Mouse (Mus musculus) megakaryocyte-erythroid progenitor cell, adult 5 weeks (primary cell): ENCODE measurements around the gene Fxn. TPM values are rescaled to one million over a fixed set of nuclear protein-coding genes. Genes with fewer than 3 reads are reported as not detected.

ENCODE experiments used
- polyA plus RNA-seq: library from polyadenylated mRNA; stranded (reverse); fragments of >175 nt; gene quantifications from 2 replicates; pipeline ENCODE4 v1.2.3, GENCODE M21; 2012

Gene Fxn
- polyA plus RNA-seq = 95.4 and 98.1 TPM in 2 replicates

DNA sequence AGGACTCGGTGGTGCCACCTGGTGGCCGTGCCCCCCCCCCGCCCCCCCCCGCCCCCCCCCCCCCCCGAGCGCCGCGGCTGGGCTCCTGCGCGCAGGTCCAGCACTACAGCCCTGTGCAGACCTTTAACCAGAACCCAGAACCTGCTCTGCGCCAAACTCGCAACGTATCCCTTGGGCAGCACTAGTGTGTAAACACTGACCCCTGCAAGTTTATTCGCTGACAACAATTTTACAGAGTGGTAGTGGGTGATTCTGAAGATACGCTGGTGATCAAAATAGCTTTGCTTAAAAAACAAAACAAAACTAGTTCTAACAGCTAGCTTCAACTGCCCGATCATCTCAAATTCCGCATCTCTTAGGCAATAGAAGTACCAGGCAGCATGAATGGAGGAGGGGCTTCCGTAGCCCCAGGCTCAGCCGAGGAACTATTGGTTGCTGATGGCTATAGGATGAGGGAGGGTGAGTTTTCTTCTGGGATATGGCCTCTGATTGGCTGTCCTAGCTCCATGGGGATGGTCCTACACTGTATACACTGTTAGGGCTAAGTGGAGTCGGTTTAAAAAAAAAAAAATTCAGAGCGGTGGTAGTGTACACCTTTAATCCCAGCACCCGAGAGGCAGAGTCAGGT lies at the start of gene Fxn:
Gene Fxn (minus strand): TSS at position 5 of the 628 bp plus-strand sequence.

GRCm38 (mm10) chr19:24224500-24225304 lies 55.7 kb downstream of the Fxn start, which contains the start of gene Tjp2:
TSS of gene Tjp2 (minus strand) at chr19:24225030.

Other genes with a start within 250 kb of the Fxn start
- gene Fam189a2, start 249.6 kb downstream of the Fxn start, polyA plus RNA-seq = not detected in 2 replicates
- gene Tjp2, start 55.6 kb downstream of the Fxn start, polyA plus RNA-seq = 5.6 and 9.9 TPM in 2 replicates
- gene Fam122a, start 196.8 kb upstream of the Fxn start, polyA plus RNA-seq = 23.7 and 28.7 TPM in 2 replicates